Mouse (Mus musculus): ENCODE measurements at regions not wholly inside any gene's neighbourhood (a gene's known extent, or its start where the extent isn't known, plus 50 kb on each side); places are given as distances from the start of the nearest gene placed in this dataset.
A peak's percentile ranks its signal among the peaks of the same experiment; 100 is the strongest.

GRCm38 (mm10) chr11:64805567-64805966, 173.3 kb upstream of the Elac2 start:
- Histone ChIP-seq H3K36me3 (no peaks in the 10 kb centered on the region), H3K9ac (no peak overlapping the region), H3K27me3 (peaks cover 29% of the 10 kb centered on the region; the same call in 1 of the 2 replicates), H3K4me2 (replicated peaks) (no peak overlapping the region), H3K27ac (no peak overlapping the region), H3K4me3 (no peak overlapping the region), H3K9me3 (no peaks in the 10 kb centered on the region), H3K4me1 (peaks cover 16% of the 10 kb centered on the region)
- 71% methylated on average over 3 of the region's 3 CpGs for WGBS
- ATAC-seq (ENCODE audit: low FRiP score, low read depth) = no peak

DNA sequence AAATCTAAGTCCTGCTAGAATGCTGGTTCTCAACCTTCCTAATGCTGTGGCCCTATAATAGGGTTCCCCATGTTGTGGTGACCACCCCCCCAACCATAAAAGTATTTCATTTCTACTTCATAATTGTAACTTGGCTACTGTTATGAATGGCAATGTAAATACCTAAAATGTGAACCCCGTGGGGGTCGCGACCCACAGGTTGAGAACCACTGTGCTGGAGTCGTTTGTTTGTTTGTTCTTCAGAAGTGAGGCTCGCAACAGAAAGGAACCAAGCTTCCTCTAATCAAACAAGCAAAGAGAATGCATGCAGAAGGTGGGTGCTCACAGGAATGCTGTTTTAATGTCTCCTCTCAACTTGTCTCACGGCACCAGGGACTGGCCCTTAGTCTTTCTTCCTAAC, 166.4 kb upstream of the Elac2 start:
- peak overlapping the region; percentile 55; the same call in 1 of the 2 replicates for H3K4me2 ChIP-seq (replicated peaks)
- no peak overlapping the region for H3K4me3 ChIP-seq
- no peaks in the 10 kb centered on the region for H3K9me3 ChIP-seq
- WGBS = 79% methylated on average over 6 of the region's 6 CpGs
- no peak for ATAC-seq (ENCODE audit: low FRiP score, low read depth)
- peak overlapping the region; percentile 33; the same call in 1 of the 2 replicates for H3K27ac ChIP-seq
- H3K9ac ChIP-seq = no peak overlapping the region
- H3K36me3 ChIP-seq = no peaks in the 10 kb centered on the region
- H3K4me1 ChIP-seq = peaks cover 14% of the 10 kb centered on the region
- H3K27me3 ChIP-seq = 0 out of 2 replicates have a peak, but pooled peaks cover 5% of the 10 kb centered on the region

GRCm38 (mm10) chr11:64829429-64829828, 149.4 kb upstream of the Elac2 start:
- H3K36me3 ChIP-seq = no peaks in the 10 kb centered on the region
- H3K9ac ChIP-seq = no peak overlapping the region
- H3K27me3 ChIP-seq = peaks cover 24% of the 10 kb centered on the region
- H3K4me3 ChIP-seq = no peak overlapping the region
- H3K27ac ChIP-seq = no peak overlapping the region
- ATAC-seq (ENCODE audit: low FRiP score, low read depth) = no peak
- no peaks in the 10 kb centered on the region for H3K9me3 ChIP-seq
- WGBS = 56% methylated on average over 5 of the region's 5 CpGs
- no peak overlapping the region for H3K4me2 ChIP-seq (replicated peaks)
- peaks cover 32% of the 10 kb centered on the region for H3K4me1 ChIP-seq

GRCm38 (mm10) chr11:64832453-64832852, 146.4 kb upstream of the Elac2 start:
- Histone ChIP-seq H3K9ac (no peak overlapping the region), H3K36me3 (no peaks in the 10 kb centered on the region), H3K4me2 (replicated peaks) (no peak overlapping the region), H3K9me3 (no peaks in the 10 kb centered on the region), H3K4me1 (peaks cover 39% of the 10 kb centered on the region), H3K27ac (no peak overlapping the region), H3K4me3 (no peak overlapping the region), H3K27me3 (peaks cover 46% of the 10 kb centered on the region)
- WGBS = 48% methylated on average over 5 of the region's 5 CpGs
- no peak for ATAC-seq (ENCODE audit: low FRiP score, low read depth)

DNA sequence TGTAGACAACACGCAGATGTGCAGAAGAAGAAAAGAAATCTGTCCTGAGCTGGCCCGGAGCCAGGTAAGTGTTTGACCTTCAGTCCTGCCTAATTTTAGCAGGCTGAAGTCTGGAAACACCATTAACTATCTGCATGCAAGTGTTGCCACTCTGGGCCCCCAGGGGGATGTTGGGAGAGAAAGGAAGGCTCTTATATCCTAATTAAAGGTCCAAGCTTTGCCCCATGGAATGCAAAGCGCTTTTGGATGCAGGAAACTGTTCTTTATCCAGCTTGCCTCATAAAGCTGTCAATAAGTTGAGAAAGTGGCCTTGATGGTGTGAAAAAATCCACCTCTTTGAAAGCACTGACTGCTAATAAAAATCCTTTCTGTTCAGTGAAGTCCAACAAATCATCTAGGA, 145.1 kb upstream of the Elac2 start:
- H3K36me3 ChIP-seq = no peaks in the 10 kb centered on the region
- WGBS = 6% methylated on average over 3 of the region's 3 CpGs
- peaks cover 39% of the 10 kb centered on the region for H3K4me1 ChIP-seq
- H3K27me3 ChIP-seq = peaks cover 44% of the 10 kb centered on the region
- peak; percentile 71 for ATAC-seq (ENCODE audit: low FRiP score, low read depth)
- no peak overlapping the region for H3K27ac ChIP-seq
- 0 out of 2 replicates have a peak overlapping the region, but pooled peaks have one; percentile 9 for H3K4me2 ChIP-seq (replicated peaks)
- H3K9me3 ChIP-seq = no peaks in the 10 kb centered on the region
- H3K9ac ChIP-seq = no peak overlapping the region
- no peak overlapping the region for H3K4me3 ChIP-seq

- Histone ChIP-seq H3K4me1 (peaks cover 34% of the 10 kb centered on the region), H3K9ac (no peak overlapping the region), H3K9me3 (no peaks in the 10 kb centered on the region), H3K4me2 (replicated peaks) (no peak overlapping the region), H3K27me3 (peaks cover 43% of the 10 kb centered on the region), H3K4me3 (no peak overlapping the region), H3K36me3 (no peaks in the 10 kb centered on the region), H3K27ac (no peak overlapping the region)
- WGBS = 74% methylated on average over 8 of the region's 8 CpGs
- no peak for ATAC-seq (ENCODE audit: low FRiP score, low read depth)
Measured at GRCm38 (mm10) chr11:64836771-64837170, 142.1 kb upstream of the Elac2 start.

DNA sequence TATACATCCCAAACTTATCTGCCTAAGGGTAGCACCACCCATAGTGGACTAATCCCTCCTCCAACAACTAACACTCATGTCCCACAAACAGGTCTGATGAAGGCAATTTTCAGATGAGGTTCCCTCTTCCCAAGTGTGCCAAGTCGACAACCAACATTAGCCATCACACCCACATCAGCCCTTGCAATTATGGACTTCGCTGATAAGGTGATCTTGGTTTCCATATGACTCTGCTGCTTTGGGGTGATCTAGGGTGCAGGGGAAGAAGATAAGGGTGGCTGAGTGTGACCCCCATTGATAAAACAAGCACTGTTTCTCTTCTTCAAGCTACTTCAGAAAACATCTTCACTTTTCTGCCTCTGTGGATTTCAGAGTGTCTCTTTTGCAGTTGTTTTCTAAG, 137.7 kb upstream of the Elac2 start:
- Histone ChIP-seq H3K4me1 (peaks cover 6% of the 10 kb centered on the region; the same call in 1 of the 2 replicates), H3K9me3 (no peaks in the 10 kb centered on the region), H3K4me2 (replicated peaks) (no peak overlapping the region), H3K36me3 (no peaks in the 10 kb centered on the region), H3K27me3 (peaks cover 40% of the 10 kb centered on the region), H3K9ac (no peak overlapping the region), H3K27ac (no peak overlapping the region), H3K4me3 (no peak overlapping the region)
- ATAC-seq (ENCODE audit: low FRiP score, low read depth) = no peak
- 88% methylated on average over 2 of the region's 2 CpGs for WGBS

- Histone ChIP-seq H3K9ac (no peak overlapping the region), H3K27ac (peak overlapping the region; percentile 44; the same call in 1 of the 2 replicates), H3K36me3 (no peaks in the 10 kb centered on the region), H3K4me3 (no peak overlapping the region), H3K4me2 (replicated peaks) (no peak overlapping the region), H3K4me1 (peaks cover 6% of the 10 kb centered on the region; the same call in 1 of the 2 replicates), H3K9me3 (no peaks in the 10 kb centered on the region), H3K27me3 (peaks cover 27% of the 10 kb centered on the region)
- 50% methylated on average over 18 of the region's 18 CpGs for WGBS
- ATAC-seq (ENCODE audit: low FRiP score, low read depth) = no peak
Measured at GRCm38 (mm10) chr11:64842775-64843530, 135.9 kb upstream of the Elac2 start.

DNA sequence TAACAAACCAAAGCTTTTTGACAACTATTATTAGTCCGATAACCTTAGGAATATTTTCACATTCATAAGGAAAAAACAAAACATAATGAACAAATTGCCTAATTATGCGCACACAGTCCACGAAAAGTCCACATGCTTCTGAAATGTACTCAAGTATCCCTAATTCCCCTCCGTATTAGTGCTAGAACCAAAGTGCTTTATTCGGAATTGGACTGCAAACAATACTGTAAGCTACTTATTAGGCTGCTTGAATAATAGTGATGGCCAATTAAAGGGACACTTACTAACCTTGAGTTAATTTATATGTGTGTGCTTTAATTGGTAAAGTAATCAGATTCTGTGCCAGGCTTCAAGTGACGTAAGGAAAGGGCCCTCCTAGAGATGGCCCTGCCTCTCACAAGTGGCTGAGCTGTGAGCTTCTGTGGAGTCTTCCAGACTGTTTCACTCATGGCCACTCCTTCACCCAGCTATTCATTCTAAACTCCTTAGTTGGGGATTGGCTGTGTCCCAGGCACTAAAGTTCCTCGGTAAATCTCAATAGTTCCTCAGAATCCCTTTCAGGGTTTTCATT, 132.2 kb upstream of the Elac2 start:
- WGBS = 83% methylated on average over 7 of the region's 7 CpGs
- H3K4me3 ChIP-seq = no peak overlapping the region
- no peaks in the 10 kb centered on the region for H3K36me3 ChIP-seq
- H3K9me3 ChIP-seq = no peaks in the 10 kb centered on the region
- peaks cover 6% of the 10 kb centered on the region; the same call in 1 of the 2 replicates for H3K4me1 ChIP-seq
- no peak for ATAC-seq (ENCODE audit: low FRiP score, low read depth)
- H3K4me2 ChIP-seq (replicated peaks) = no peak overlapping the region
- no peak overlapping the region for H3K9ac ChIP-seq
- no peak overlapping the region for H3K27ac ChIP-seq
- H3K27me3 ChIP-seq = peaks cover 10% of the 10 kb centered on the region; the same call in 1 of the 2 replicates

- ATAC-seq (ENCODE audit: low FRiP score, low read depth) = no peak
Measured at GRCm38 (mm10) chr11:64859636-64860035, 119.2 kb upstream of the Elac2 start.

DNA sequence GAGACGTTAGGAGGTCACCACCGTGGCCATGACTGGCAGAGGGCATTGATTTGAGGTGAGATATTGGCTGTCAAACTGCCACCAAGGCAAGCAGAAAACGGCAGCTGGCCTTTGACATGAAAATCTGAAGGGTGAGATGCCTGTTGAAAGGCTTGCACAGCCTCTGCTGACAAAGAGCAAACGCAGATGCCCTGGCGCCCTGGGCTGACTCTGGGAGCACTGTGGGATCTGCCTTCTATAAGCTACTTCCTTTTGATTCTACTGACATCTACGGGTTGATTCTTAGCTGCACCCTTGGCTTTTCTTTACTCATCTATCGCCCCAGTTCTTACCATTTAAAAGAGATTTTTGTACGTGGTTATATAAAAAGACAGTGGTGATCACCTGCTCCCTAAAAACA, 98.2 kb upstream of the Elac2 start:
- Histone ChIP-seq H3K9me3 (no peaks in the 10 kb centered on the region), H3K4me2 (replicated peaks) (no peak overlapping the region), H3K27me3 (peaks cover 21% of the 10 kb centered on the region), H3K4me3 (no peak overlapping the region), H3K27ac (no peak overlapping the region), H3K36me3 (no peaks in the 10 kb centered on the region), H3K9ac (no peak overlapping the region), H3K4me1 (no peaks in the 10 kb centered on the region)
- 27% methylated on average over 8 of the region's 8 CpGs for WGBS
- no peak for ATAC-seq (ENCODE audit: low FRiP score, low read depth)

More at GRCm38 (mm10) chr11:64859636-64860035, 119.2 kb upstream of the Elac2 start:
- Histone ChIP-seq H3K9me3 (no peaks in the 10 kb centered on the region), H3K36me3 (no peaks in the 10 kb centered on the region), H3K9ac (no peak overlapping the region), H3K27ac (no peak overlapping the region), H3K4me3 (no peak overlapping the region), H3K4me1 (no peaks in the 10 kb centered on the region), H3K27me3 (0 out of 2 replicates have a peak, but pooled peaks cover 3% of the 10 kb centered on the region), H3K4me2 (replicated peaks) (no peak overlapping the region)
- 17% methylated on average over 3 of the region's 3 CpGs for WGBS

DNA sequence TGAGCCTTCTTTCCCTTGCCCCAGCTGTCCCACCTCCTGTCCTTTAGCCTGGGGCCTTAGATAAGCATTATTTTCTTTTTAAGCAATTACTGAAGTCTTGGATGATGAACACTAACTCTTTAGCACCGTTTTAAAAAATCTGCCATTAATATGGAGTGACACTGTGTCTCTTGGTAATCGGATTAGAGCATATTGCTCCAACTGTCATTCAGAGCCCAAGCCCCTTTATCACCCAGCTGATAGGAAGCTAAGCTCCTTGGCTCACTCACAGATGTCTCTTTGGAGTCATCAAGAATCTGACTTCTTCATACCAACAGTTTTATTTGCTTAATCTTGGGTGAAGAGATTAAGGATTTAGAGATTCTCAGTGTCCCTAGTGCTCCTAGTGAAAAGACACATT, 94.3 kb upstream of the Elac2 start:
- Histone ChIP-seq H3K4me2 (replicated peaks) (no peak overlapping the region), H3K4me3 (no peak overlapping the region), H3K9me3 (no peaks in the 10 kb centered on the region), H3K27ac (no peak overlapping the region), H3K36me3 (no peaks in the 10 kb centered on the region), H3K4me1 (no peaks in the 10 kb centered on the region), H3K9ac (no peak overlapping the region), H3K27me3 (peaks cover 46% of the 10 kb centered on the region)
- WGBS = 80% methylated on average over 2 of the region's 2 CpGs
- ATAC-seq (ENCODE audit: low FRiP score, low read depth) = no peak
